Mouse (Mus musculus) neural tube, embryonic 11.5 days (tissue): ENCODE results near the gene Zfp184. TPM values are rescaled to one million over a fixed set of nuclear protein-coding genes. Genes with fewer than 3 reads are reported as not detected.
A peak's percentile ranks its signal among the peaks of the same experiment; 100 is the strongest.

Experiments
- ATAC-seq: fragments of 200-750 bp; cut with Nextera tagmentation; 2 replicates; pipeline ENCODE4 v1.8.0; 2017; ENCODE audit warnings: moderate number of reproducible peaks, mild to moderate bottlenecking, moderate TSS enrichment, moderate library complexity; ENCODE audit not compliant: insufficient read depth, low FRiP score, low TSS enrichment
- DNase-seq: peaks from one replicate; pipeline ENCODE4 v3.0.0-alpha.2; 2015; ENCODE audit warnings: low spot score
- H3K27ac ChIP-seq: fragments of 300-500 bp; sonication (generic); 2 replicates; pipeline ENCODE4 v1.5.1; 2014; ENCODE audit warnings: low read depth, mild to moderate bottlenecking, low read length
- H3K27me3 ChIP-seq: fragments of 300-500 bp; sonication (generic); 2 replicates; pipeline ENCODE4 v1.6.1; 2014; ENCODE audit warnings: mild to moderate bottlenecking, low read length, mixed read lengths; ENCODE audit not compliant: control insufficient read depth, insufficient read depth
- H3K36me3 ChIP-seq: fragments of 300-500 bp; sonication (generic); 2 replicates; pipeline ENCODE4 v1.6.1; 2014; ENCODE audit warnings: mild to moderate bottlenecking, low read length, moderate library complexity, mixed read lengths; ENCODE audit not compliant: control insufficient read depth, insufficient read depth
- H3K4me1 ChIP-seq: fragments of 300-500 bp; sonication (generic); 2 replicates; pipeline ENCODE4 v1.6.1; 2014; ENCODE audit warnings: low read length, mixed read lengths; ENCODE audit not compliant: control insufficient read depth, insufficient read depth
- H3K4me2 ChIP-seq: fragments of 300-500 bp; sonication (generic); 2 replicates; pipeline ENCODE4 v1.6.1; 2014; ENCODE audit warnings: low read depth, mild to moderate bottlenecking, moderate library complexity
- H3K4me3 ChIP-seq: fragments of 300-500 bp; sonication (generic); 2 replicates; pipeline ENCODE4 v1.5.1; 2014; ENCODE audit warnings: low read depth, low read length
- H3K9ac ChIP-seq: fragments of 300-500 bp; sonication (generic); 2 replicates; pipeline ENCODE4 v1.6.1; 2014; ENCODE audit warnings: mild to moderate bottlenecking, low read length
- H3K9me3 ChIP-seq: fragments of 300-500 bp; sonication (generic); 2 replicates; pipeline ENCODE4 v1.6.1; 2016; ENCODE audit warnings: low read length; ENCODE audit not compliant: control insufficient read depth
- WGBS: fragments of 180-500 bp; shearing (Covaris S2); extraction: QIAGEN DNeasy Blood & Tissue Kit; methylation state at CpG from one replicate; pipeline ENCODE4 v1.1.7; 2014; 5-methylcytosine and 5-hydroxymethylcytosine counted together
- polyA plus RNA-seq: library from polyadenylated mRNA; unstranded; fragments of >200 nt; fragmentation: Nextera tagmentation; extraction: Ambion mirVana; gene quantifications from 2 replicates; pipeline ENCODE4 v1.2.1, GENCODE M21; 2014

The Zfp184 gene
- polyA plus RNA-seq, 1 experiment from 2014 or later = 22.1 TPM

DNA sequence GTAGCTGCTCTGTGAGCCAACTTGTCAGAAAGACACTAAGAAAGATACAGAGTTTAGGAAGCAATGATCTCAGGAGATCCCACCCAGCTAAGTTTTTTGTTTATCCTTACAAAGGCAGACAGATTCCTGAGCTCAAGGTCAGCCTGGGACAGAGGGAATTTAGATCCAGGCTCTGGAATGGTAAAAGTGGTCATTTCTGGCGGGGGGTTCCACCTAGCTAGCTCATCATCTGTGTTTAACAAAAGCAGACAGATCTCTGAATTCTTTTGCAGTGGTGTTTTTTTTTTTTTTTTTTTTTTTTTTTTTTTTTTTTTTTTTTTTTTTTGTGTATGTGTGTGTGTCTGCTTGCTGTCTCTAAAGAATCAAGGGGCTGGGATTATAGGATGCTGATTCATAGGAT is 24.4 kb downstream of the Zfp184 start:
- Histone ChIP-seq H3K4me1 (no peaks in the 10 kb centered on the region), H3K27ac (no peak overlapping the region)

GRCm38 (mm10) chr13:21969816-21970215 is 24.9 kb downstream of the Zfp184 start:
- DNase-seq = no peak
- Histone ChIP-seq H3K9me3 (no peaks in the 10 kb centered on the region), H3K4me3 (no peak overlapping the region), H3K27me3 (no peaks in the 10 kb centered on the region), H3K4me2 (no peak overlapping the region), H3K9ac (no peak overlapping the region), H3K4me1 (no peaks in the 10 kb centered on the region), H3K27ac (no peak overlapping the region), H3K36me3 (no peaks in the 10 kb centered on the region)
- 86% methylated on average over 2 of the region's 2 CpGs for WGBS
- no peak for ATAC-seq

More for the DNA sequence above, 24.4 kb downstream of the Zfp184 start:
- Histone ChIP-seq H3K9me3 (no peaks in the 10 kb centered on the region), H3K27me3 (no peaks in the 10 kb centered on the region), H3K36me3 (no peaks in the 10 kb centered on the region), H3K4me3 (no peak overlapping the region), H3K9ac (no peak overlapping the region), H3K4me2 (no peak overlapping the region)
- DNase-seq (no peak), ATAC-seq (no peak)
- WGBS = 43% methylated on average over 1 of the region's 1 CpGs

DNA sequence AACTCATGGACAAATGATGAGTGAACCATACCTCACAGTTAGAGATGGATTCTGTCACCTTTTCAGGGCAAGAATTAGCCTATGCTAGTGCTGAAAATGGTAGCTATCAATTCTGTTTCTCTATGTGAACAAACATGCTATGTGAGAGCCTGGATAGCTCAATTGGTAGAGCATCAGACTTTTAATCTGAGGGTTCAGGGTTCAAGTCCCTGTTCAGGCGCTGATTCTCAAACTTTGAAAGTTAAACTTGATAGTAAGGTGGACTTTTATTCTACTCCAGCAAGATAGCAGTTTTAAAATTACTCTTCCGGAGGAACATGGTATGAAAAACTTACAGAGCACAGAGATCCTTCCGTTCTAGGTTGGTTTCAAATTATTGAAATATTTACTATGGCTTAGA is 26.7 kb downstream of the Zfp184 start:
- H3K4me2 ChIP-seq = no peak overlapping the region
- H3K4me3 ChIP-seq = no peak overlapping the region
- H3K27ac ChIP-seq = no peak overlapping the region
- ATAC-seq (no peak), DNase-seq (no peak)
- H3K9me3 ChIP-seq = no peaks in the 10 kb centered on the region
- 46% methylated on average over 3 of the region's 3 CpGs for WGBS
- no peaks in the 10 kb centered on the region for H3K27me3 ChIP-seq
- no peaks in the 10 kb centered on the region for H3K36me3 ChIP-seq
- no peaks in the 10 kb centered on the region for H3K4me1 ChIP-seq
- no peak overlapping the region for H3K9ac ChIP-seq

DNA sequence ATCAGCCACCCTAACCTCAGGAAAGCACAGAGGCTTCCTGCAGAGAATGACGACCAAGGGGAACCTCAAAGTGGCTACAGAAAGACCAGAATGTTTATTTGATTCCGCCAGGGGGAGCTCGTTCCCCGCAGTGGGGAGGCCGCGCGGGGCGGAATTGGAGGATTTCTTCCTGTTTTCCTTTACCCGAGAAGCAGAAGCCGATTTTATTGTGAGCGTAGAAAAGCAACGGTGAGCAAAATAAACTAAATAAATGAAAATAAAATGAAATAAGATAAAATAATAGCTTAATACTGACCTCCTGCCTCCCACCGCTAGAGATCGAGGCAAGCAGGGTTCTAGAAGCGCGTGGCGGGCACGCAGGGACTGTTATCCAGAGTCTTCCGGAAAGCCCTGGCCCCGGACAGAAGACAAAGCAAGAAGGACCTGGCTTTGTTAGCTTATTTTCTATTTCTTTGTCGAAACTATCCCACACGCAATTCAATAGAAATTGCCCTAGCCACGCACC is 29.4 kb downstream of the Zfp184 start:
- Histone ChIP-seq H3K27me3 (0 out of 2 replicates have a peak, but pooled peaks cover 3% of the 10 kb centered on the region), H3K27ac (peak overlapping the region; percentile 85), H3K9me3 (no peaks in the 10 kb centered on the region), H3K4me1 (no peaks in the 10 kb centered on the region), H3K9ac (peak overlapping the region; percentile 90), H3K36me3 (no peaks in the 10 kb centered on the region), H3K4me2 (peak overlapping the region; percentile 42), H3K4me3 (peak overlapping the region; percentile 65)
- under 1% methylated on average over 23 of the region's 23 CpGs for WGBS
- ATAC-seq (peak; percentile 87), DNase-seq (peak; percentile 90)

GRCm38 (mm10) chr13:21974726-21975473 is 30.0 kb downstream of the Zfp184 start:
- DNase-seq (peak; percentile 83), ATAC-seq (peak; percentile 96)
- H3K4me1 ChIP-seq = no peaks in the 10 kb centered on the region
- 5% methylated on average over 20 of the region's 20 CpGs for WGBS
- H3K9ac ChIP-seq = peak overlapping the region; percentile 90
- peak overlapping the region; percentile 65 for H3K4me3 ChIP-seq
- 0 out of 2 replicates have a peak, but pooled peaks cover 4% of the 10 kb centered on the region for H3K27me3 ChIP-seq
- no peaks in the 10 kb centered on the region for H3K36me3 ChIP-seq
- H3K9me3 ChIP-seq = no peaks in the 10 kb centered on the region
- H3K27ac ChIP-seq = peak overlapping the region; percentile 85
- H3K4me2 ChIP-seq = peak overlapping the region; percentile 42

GRCm38 (mm10) chr13:21980981-21981802 is 36.3 kb downstream of the Zfp184 start, which contains the start of gene Pom121l2:
TSS of gene Pom121l2 (plus strand) at chr13:21981194.
- peak; percentile 76 for ATAC-seq

GRCm38 (mm10) chr13:21981803-21982193 is 36.9 kb downstream of the Zfp184 start:
- Histone ChIP-seq H3K4me3 (peak overlapping the region; percentile 49), H3K36me3 (no peaks in the 10 kb centered on the region), H3K4me2 (peak overlapping the region; percentile 99), H3K27me3 (peaks cover 46% of the 10 kb centered on the region), H3K9ac (peak overlapping the region; percentile 62), H3K9me3 (no peaks in the 10 kb centered on the region), H3K4me1 (peaks cover 5% of the 10 kb centered on the region; the same call in 1 of the 2 replicates), H3K27ac (no peak overlapping the region)
- ATAC-seq = no peak
- no peak for DNase-seq
- 2% methylated on average over 17 of the region's 17 CpGs for WGBS

More at GRCm38 (mm10) chr13:21980981-21981802, 36.3 kb downstream of the Zfp184 start, which contains the start of gene Pom121l2:
- peaks cover 46% of the 10 kb centered on the region for H3K27me3 ChIP-seq
- peak within 1 kb of the TSS; percentile 99 for H3K4me2 ChIP-seq
- H3K9me3 ChIP-seq = no peaks in the 10 kb centered on the region
- H3K9ac ChIP-seq = peak within 1 kb of the TSS; percentile 62
- no peaks in the 10 kb centered on the region for H3K36me3 ChIP-seq
- WGBS = 1% methylated on average over 58 of the region's 58 CpGs
- H3K4me1 ChIP-seq = peaks cover 5% of the 10 kb centered on the region; the same call in 1 of the 2 replicates
- no peak within 1 kb of the TSS for H3K27ac ChIP-seq
- DNase-seq = peak; percentile 54
- H3K4me3 ChIP-seq = peak within 1 kb of the TSS; percentile 49

- H3K36me3 ChIP-seq = no peaks in the 10 kb centered on the region
- peaks cover 41% of the 10 kb centered on the region for H3K27me3 ChIP-seq
- H3K27ac ChIP-seq = no peak overlapping the region
- 82% methylated on average over 2 of the region's 2 CpGs for WGBS
- H3K4me2 ChIP-seq = no peak overlapping the region
- H3K9ac ChIP-seq = no peak overlapping the region
- H3K4me3 ChIP-seq = no peak overlapping the region
- H3K4me1 ChIP-seq = peaks cover 5% of the 10 kb centered on the region; the same call in 1 of the 2 replicates
- no peak for ATAC-seq
- no peak for DNase-seq
- H3K9me3 ChIP-seq = no peaks in the 10 kb centered on the region
Measured at GRCm38 (mm10) chr13:21984486-21984885, 39.6 kb downstream of the Zfp184 start.
